Mouse (Mus musculus) hindbrain, embryonic 13.5 days (tissue): ENCODE data around the gene Gal3st3. TPM values are rescaled to one million over a fixed set of nuclear protein-coding genes. Genes with fewer than 3 reads are reported as not detected.

Experiments
- ATAC-seq: fragments of 200-750 bp; cut with Nextera tagmentation; 2 replicates; pipeline ENCODE4 v1.8.0; 2017; ENCODE audit warnings: moderate TSS enrichment; ENCODE audit not compliant: low FRiP score
- H3K27ac ChIP-seq: fragments of 300-500 bp; sonication (generic); 2 replicates; pipeline ENCODE4 v1.5.1; 2015; ENCODE audit warnings: inconsistent platforms, mild to moderate bottlenecking, moderate library complexity
- H3K27me3 ChIP-seq: fragments of 300-500 bp; sonication (generic); 2 replicates; pipeline ENCODE4 v1.6.1; 2015; ENCODE audit warnings: mild to moderate bottlenecking, inconsistent platforms
- H3K36me3 ChIP-seq: fragments of 300-500 bp; sonication (generic); 2 replicates; pipeline ENCODE4 v1.6.1; 2015; ENCODE audit warnings: mild to moderate bottlenecking, inconsistent platforms
- H3K4me1 ChIP-seq: fragments of 300-500 bp; sonication (generic); replicated peaks from 2 replicates; pipeline ENCODE4 v1.6.1; 2015; ENCODE audit warnings: inconsistent platforms
- H3K4me2 ChIP-seq: fragments of 300-500 bp; sonication (generic); 2 replicates; pipeline ENCODE4 v1.6.1; 2015; ENCODE audit warnings: inconsistent platforms, mild to moderate bottlenecking, moderate library complexity
- H3K4me3 ChIP-seq: fragments of 300-500 bp; sonication (generic); 2 replicates; pipeline ENCODE4 v1.5.1; 2015; ENCODE audit warnings: mild to moderate bottlenecking, inconsistent platforms
- H3K9ac ChIP-seq: fragments of 300-500 bp; sonication (generic); 2 replicates; pipeline ENCODE4 v1.6.1; 2015; ENCODE audit warnings: mild to moderate bottlenecking, inconsistent platforms
- H3K9me3 ChIP-seq: fragments of 300-500 bp; sonication (generic); 2 replicates; pipeline ENCODE4 v1.6.1; 2016; ENCODE audit warnings: inconsistent platforms
- WGBS: fragments of 180-500 bp; shearing (Covaris S2); methylation state at CpG from one replicate; pipeline ENCODE4 v1.1.7; 2015; 5-methylcytosine and 5-hydroxymethylcytosine counted together
- polyA plus RNA-seq: library from polyadenylated mRNA; unstranded; fragments of >200 nt; fragmentation: Nextera tagmentation; extraction: Ambion mirVana; gene quantifications from 2 replicates; pipeline ENCODE4 v1.2.1, GENCODE M21; 2015

The Gal3st3 gene
- polyA plus RNA-seq, 1 experiment from 2014 or later: 36.0 TPM

GRCm38 (mm10) chr19:5276531-5276930 is 21.6 kb upstream of the Gal3st3 start:
- no peak overlapping the region for H3K4me3 ChIP-seq
- peaks cover 15% of the 10 kb centered on the region for H3K4me1 ChIP-seq
- H3K27ac ChIP-seq: no peak overlapping the region
- ATAC-seq: no peak
- H3K9me3 ChIP-seq: no peaks in the 10 kb centered on the region
- WGBS: 92% methylated on average over 2 of the region's 2 CpGs
- no peak overlapping the region for H3K9ac ChIP-seq
- H3K27me3 ChIP-seq: no peaks in the 10 kb centered on the region
- no peak overlapping the region for H3K4me2 ChIP-seq
- H3K36me3 ChIP-seq: peaks cover 64% of the 10 kb centered on the region

- ATAC-seq: no peak
- Histone ChIP-seq H3K4me2 (no peak overlapping the region), H3K9ac (no peak overlapping the region), H3K27ac (no peak overlapping the region), H3K4me1 (peaks cover 9% of the 10 kb centered on the region), H3K36me3 (peaks cover 70% of the 10 kb centered on the region), H3K9me3 (no peaks in the 10 kb centered on the region), H3K27me3 (no peaks in the 10 kb centered on the region), H3K4me3 (no peak overlapping the region)
- 89% methylated on average over 3 of the region's 3 CpGs for WGBS
These were observed 21.0 kb upstream of the Gal3st3 start for GRCm38 (mm10) chr19:5277140-5277539.

DNA sequence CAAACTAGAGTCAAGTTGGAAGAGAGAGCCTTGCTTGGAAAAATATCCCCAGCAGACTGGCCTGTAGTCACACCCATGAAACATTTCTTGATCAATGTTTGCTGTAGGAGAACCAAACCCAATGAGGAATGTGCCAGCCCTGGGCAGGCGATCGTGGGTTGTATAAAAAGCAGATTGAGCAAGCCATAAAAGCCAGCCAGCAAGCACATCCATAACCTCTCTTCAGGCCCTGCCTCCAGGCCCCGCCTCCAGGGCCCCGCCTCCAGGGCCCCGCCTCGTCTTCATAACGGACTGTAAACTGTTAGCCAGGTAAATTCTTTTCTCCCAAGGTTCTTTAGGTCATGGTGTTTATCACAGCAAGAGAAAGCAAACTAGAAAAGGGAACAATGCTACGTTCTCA is 19.8 kb upstream of the Gal3st3 start:
- ATAC-seq: no peak
- Histone ChIP-seq H3K27me3 (no peaks in the 10 kb centered on the region), H3K4me1 (peaks cover 6% of the 10 kb centered on the region), H3K36me3 (peaks cover 81% of the 10 kb centered on the region), H3K9ac (no peak overlapping the region), H3K4me3 (no peak overlapping the region), H3K4me2 (no peak overlapping the region), H3K9me3 (no peaks in the 10 kb centered on the region), H3K27ac (no peak overlapping the region)
- WGBS: 90% methylated on average over 8 of the region's 8 CpGs

DNA sequence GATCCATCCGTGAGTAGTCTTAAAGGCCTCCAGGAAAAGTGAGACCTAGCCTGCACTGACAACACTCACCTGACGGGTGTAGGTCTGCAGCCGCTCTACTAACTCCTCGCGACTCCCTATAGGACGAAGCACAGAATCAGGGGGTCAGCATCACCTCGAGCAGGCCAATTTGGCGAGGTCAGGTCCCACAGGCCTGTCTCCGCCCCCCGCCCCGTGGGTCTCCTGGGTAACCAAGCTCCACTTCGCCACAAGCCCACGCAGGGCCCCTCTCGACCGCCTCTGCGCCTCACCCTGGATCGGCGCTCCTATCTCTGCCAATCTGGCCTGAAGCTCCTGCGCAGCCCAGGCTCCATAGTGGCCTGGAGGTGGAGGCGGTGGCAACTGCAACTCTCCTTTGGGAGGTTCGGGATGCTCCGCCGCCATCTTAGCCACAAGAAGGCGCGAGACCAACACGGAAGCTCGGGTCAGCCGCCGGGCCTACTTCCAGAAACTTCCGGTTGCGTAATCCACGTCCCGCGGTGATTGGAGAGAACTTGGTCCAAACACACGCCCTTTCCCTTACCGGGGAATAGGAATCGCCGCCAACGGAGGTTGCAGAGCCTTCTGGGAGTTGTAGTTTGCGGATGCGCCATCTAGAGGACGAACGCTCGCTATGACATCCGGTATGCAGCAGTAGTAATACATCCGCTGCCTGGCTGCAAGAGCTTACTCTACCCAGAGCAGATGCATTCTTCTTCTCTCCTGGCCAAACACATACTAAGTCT is 3.0 kb upstream of the Gal3st3 start, which contains the start of gene Sf3b2:
Gene Sf3b2, minus strand, starts transcription at position 484 of the 764 bp plus-strand sequence.
- H3K36me3 ChIP-seq: peaks cover 28% of the 10 kb centered on the region
- WGBS: under 1% methylated on average over 46 of the region's 46 CpGs
- peak; percentile 95 for ATAC-seq

GRCm38 (mm10) chr19:5295736-5296075 is 2.4 kb upstream of the Gal3st3 start:
- H3K9me3 ChIP-seq: no peaks in the 10 kb centered on the region

More for the DNA sequence above, 3.0 kb upstream of the Gal3st3 start, which contains the start of gene Sf3b2:
- peak within 1 kb of the TSS; percentile 91 for H3K9ac ChIP-seq
- H3K9me3 ChIP-seq: no peaks in the 10 kb centered on the region
- H3K4me1 ChIP-seq: peaks cover 60% of the 10 kb centered on the region
- H3K4me3 ChIP-seq: peak within 1 kb of the TSS; percentile 94
- no peaks in the 10 kb centered on the region for H3K27me3 ChIP-seq
- H3K27ac ChIP-seq: peak within 1 kb of the TSS; percentile 94
- peak within 1 kb of the TSS; percentile 91 for H3K4me2 ChIP-seq

DNA sequence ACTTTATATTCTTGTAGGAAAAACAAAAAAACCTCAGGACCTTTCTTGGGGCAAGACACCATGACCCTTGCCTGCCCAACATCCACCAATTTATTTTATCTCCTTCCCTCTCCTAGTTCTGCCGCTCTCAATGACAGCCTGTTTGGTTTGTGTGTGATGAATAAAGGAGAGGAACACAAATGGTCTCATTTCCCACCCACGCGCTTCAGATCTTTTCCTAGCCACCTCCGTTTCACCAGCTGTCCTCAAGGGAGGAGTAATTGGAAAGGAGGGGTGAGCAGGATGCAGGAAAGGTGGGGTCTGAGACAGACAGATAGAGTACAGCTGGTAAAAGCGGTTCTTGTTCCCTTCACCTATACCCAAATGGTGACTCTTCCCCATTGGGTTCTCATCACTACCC is 1.5 kb upstream of the Gal3st3 start:
- Histone ChIP-seq H3K4me1 (peaks cover 67% of the 10 kb centered on the region), H3K36me3 (peaks cover 14% of the 10 kb centered on the region), H3K27me3 (no peaks in the 10 kb centered on the region), H3K4me2 (no peak overlapping the region), H3K4me3 (no peak overlapping the region), H3K9ac (no peak overlapping the region), H3K9me3 (no peaks in the 10 kb centered on the region), H3K27ac (no peak overlapping the region)
- ATAC-seq: no peak
- WGBS: 74% methylated on average over 5 of the region's 5 CpGs

More at GRCm38 (mm10) chr19:5295736-5296075, 2.4 kb upstream of the Gal3st3 start:
- Histone ChIP-seq H3K4me2 (peak overlapping the region; percentile 91), H3K4me3 (peak overlapping the region; percentile 94), H3K27me3 (no peaks in the 10 kb centered on the region), H3K27ac (peak overlapping the region; percentile 93), H3K9ac (peak overlapping the region; percentile 78), H3K4me1 (peaks cover 65% of the 10 kb centered on the region), H3K36me3 (peaks cover 22% of the 10 kb centered on the region)
- 8% methylated on average over 13 of the region's 13 CpGs for WGBS
- peak; percentile 41 for ATAC-seq

DNA sequence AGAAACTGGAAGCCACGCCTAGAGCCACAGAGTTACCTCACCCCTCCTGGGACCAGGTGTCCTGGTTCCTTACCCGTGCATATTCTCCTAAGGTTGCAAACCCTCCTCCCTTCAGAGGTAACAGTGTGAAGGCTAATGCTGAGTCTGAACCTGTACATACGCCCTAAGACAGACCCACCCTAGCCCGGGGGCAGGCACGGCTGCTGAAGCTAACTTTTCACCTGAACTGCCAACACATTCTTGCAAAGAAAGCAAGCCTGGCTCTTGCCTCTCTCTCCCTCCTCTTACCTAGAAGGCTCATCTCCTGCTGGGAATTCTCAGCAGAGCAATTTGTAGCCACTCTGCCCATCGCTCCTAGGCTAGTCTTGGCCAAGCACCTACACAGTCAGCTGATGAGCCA is 2.5 kb downstream of the Gal3st3 start:
- Histone ChIP-seq H3K4me3 (no peak overlapping the region), H3K9ac (peak overlapping the region; percentile 20), H3K27me3 (no peaks in the 10 kb centered on the region), H3K36me3 (peaks cover 32% of the 10 kb centered on the region), H3K4me2 (no peak overlapping the region), H3K9me3 (no peaks in the 10 kb centered on the region), H3K27ac (no peak overlapping the region), H3K4me1 (peaks cover 51% of the 10 kb centered on the region)
- WGBS: 88% methylated on average over 6 of the region's 6 CpGs
- no peak for ATAC-seq

DNA sequence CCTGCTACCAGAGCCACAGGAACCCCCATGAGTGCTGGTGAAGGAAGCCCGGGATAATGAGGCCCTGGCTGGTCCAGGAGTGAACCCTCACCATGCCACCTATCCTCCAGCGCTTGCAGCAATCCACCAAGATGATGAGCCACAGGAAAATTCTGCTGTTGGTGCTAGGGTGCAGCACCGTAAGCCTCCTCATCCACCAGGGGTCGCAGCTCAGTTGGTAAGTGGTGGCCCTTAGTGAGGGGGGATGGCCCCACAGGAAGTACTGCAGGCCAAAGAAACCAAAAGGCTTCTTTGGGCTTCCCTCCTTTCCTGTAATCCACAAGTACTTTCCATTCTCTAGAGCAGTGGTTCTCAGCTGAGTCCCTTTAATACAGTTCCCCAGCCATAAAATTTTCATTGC is 4.3 kb downstream of the Gal3st3 start:
- Histone ChIP-seq H3K4me1 (peaks cover 34% of the 10 kb centered on the region), H3K27me3 (peaks cover 9% of the 10 kb centered on the region; the same call in 1 of the 2 replicates), H3K36me3 (peaks cover 50% of the 10 kb centered on the region), H3K9me3 (no peaks in the 10 kb centered on the region), H3K4me3 (no peak overlapping the region), H3K4me2 (no peak overlapping the region), H3K9ac (0 out of 2 replicates have a peak overlapping the region, but pooled peaks have one; percentile 19), H3K27ac (no peak overlapping the region)
- WGBS: 13% methylated on average over 4 of the region's 4 CpGs
- no peak for ATAC-seq

GRCm38 (mm10) chr19:5306279-5306678 is 8.1 kb downstream of the Gal3st3 start:
- H3K9ac ChIP-seq: no peak overlapping the region
- peaks cover 12% of the 10 kb centered on the region; the same call in 1 of the 2 replicates for H3K27me3 ChIP-seq
- no peak overlapping the region for H3K4me3 ChIP-seq
- ATAC-seq: no peak
- WGBS: 87% methylated on average over 6 of the region's 6 CpGs
- no peak overlapping the region for H3K4me2 ChIP-seq
- H3K27ac ChIP-seq: no peak overlapping the region
- H3K36me3 ChIP-seq: peaks cover 61% of the 10 kb centered on the region
- H3K9me3 ChIP-seq: no peaks in the 10 kb centered on the region; the same call in 1 of the 2 replicates
- no peaks in the 10 kb centered on the region for H3K4me1 ChIP-seq

DNA sequence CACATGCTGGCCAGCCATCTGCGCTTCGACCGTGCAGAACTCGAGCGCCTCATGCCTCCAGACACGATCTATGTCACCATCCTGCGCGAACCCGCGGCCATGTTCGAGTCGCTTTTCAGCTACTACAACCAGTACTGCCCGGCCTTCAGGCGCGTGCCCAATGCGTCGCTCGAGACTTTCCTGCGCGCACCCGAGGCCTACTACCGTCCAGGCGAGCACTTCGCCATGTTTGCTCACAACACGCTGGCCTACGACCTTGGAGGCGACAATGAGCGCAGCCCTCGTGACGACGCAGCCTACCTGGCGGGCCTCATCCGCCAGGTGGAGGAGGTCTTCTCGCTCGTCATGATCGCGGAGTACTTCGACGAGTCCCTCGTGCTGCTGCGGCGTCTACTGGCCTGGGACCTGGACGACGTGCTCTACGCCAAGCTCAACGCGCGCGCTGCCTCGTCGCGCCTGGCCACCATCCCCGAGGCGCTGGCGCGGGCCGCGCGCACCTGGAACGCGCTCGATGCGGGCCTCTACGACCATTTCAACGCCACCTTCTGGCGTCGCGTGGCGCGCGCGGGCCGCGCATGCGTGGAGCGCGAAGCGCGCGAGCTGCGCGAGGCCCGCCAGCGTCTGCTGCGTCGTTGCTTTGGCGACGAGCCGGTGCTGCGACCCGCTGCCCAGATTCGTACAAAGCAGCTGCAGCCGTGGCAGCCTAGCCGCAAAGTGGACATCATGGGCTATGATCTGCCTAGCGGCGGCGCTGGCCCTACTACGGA is 9.0 kb downstream of the Gal3st3 start:
- H3K9ac ChIP-seq: no peak overlapping the region
- 0 out of 2 replicates have a peak, but pooled peaks have one; percentile 36 for ATAC-seq

DNA sequence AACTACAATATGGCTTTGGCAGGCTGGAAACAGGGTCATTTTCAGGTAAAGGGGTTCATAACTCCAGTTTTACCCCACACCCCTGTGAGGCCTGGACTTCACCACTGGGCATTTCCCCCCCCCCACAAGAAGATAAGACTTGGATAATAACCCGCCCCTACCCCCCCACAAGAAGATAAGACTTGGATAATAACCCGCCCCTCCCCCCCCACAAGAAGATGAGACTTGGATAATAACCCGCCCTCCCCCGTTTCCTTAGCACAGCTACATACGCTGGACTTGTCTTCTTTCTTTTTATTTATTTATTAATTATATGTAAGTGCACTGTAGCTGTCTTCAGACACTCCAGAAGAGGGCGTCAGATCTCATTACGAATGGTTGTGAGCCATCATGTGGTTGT is 10.9 kb downstream of the Gal3st3 start:
- H3K27me3 ChIP-seq: peaks cover 12% of the 10 kb centered on the region; the same call in 1 of the 2 replicates
- peaks cover 43% of the 10 kb centered on the region for H3K36me3 ChIP-seq
- H3K4me1 ChIP-seq: no peaks in the 10 kb centered on the region
- no peak overlapping the region for H3K4me3 ChIP-seq
- no peaks in the 10 kb centered on the region; the same call in 1 of the 2 replicates for H3K9me3 ChIP-seq
- H3K4me2 ChIP-seq: no peak overlapping the region
- H3K27ac ChIP-seq: no peak overlapping the region
- 85% methylated on average over 7 of the region's 7 CpGs for WGBS
- H3K9ac ChIP-seq: no peak overlapping the region
- no peak for ATAC-seq

More for the DNA sequence above, 9.0 kb downstream of the Gal3st3 start:
- H3K27ac ChIP-seq: no peak overlapping the region
- 45% methylated on average over 98 of the region's 98 CpGs for WGBS
- H3K27me3 ChIP-seq: peaks cover 12% of the 10 kb centered on the region; the same call in 1 of the 2 replicates
- H3K4me2 ChIP-seq: peak overlapping the region; percentile 37
- peak overlapping the region; percentile 14 for H3K4me3 ChIP-seq
- peaks cover 60% of the 10 kb centered on the region for H3K36me3 ChIP-seq
- H3K9me3 ChIP-seq: no peaks in the 10 kb centered on the region; the same call in 1 of the 2 replicates
- no peaks in the 10 kb centered on the region for H3K4me1 ChIP-seq

DNA sequence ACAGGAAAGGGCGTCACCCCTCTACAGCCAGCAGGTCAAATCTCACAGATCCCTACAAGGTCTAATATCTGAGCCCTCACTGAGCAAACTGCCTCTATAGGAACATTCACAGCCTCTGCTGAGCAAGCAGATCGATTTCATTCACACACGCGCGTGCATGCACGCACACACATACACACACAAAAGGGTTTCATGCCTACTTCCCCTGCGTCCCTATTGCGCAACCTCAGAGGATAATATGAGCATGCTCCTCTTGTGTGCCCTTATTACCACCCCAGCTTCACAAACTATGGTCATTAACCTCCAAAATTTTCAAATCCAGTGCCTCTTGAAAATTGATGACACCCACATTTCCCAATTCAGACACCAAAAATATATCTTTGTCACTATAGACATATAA is 15.1 kb downstream of the Gal3st3 start:
- Histone ChIP-seq H3K9me3 (peaks cover 9% of the 10 kb centered on the region; the same call in 1 of the 2 replicates), H3K9ac (no peak overlapping the region), H3K27me3 (no peaks in the 10 kb centered on the region), H3K27ac (no peak overlapping the region), H3K4me3 (no peak overlapping the region), H3K36me3 (0 out of 2 replicates have a peak, but pooled peaks cover 3% of the 10 kb centered on the region), H3K4me2 (no peak overlapping the region), H3K4me1 (no peaks in the 10 kb centered on the region)
- WGBS: 89% methylated on average over 8 of the region's 8 CpGs
- ATAC-seq: no peak
